Mouse (Mus musculus) C2C12 (cell line): ENCODE results near the gene Mtg1.

Experiments used
- CEBPB ChIP-seq: IDR thresholded peaks from one replicate; pipeline ENCODE4 v1.6.1; 2011; ENCODE audit warnings: low read depth, mild to moderate bottlenecking, control low read depth, moderate library complexity
- CTCF ChIP-seq: IDR thresholded peaks from one replicate; pipeline ENCODE4 v1.5.1; 2011; ENCODE audit not compliant: control insufficient read depth, insufficient read depth, insufficient read length
- USF1 ChIP-seq: IDR thresholded peaks from one replicate; pipeline ENCODE4 v1.6.1; 2011; ENCODE audit warnings: low read depth, mild to moderate bottlenecking, control low read depth, moderate library complexity

DNA sequence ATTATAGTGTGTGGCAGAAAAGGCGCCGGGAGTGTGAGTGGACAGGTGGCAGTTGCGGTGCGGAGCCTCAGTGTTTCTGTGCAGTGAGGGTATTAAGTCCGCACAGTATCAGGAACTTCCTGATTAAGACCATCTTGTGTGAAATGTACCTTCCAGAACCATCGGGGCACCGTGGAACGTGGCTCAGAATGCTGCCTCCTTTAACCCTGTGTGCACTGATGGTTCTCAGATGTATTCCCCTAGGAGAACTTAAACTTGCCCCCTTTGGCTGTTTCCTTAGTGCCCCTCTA is 602 bp downstream of the Mtg1 start:
- TF ChIP-seq CEBPB = no peak
- no peak for TF ChIP-seq USF1
- no peak for TF ChIP-seq CTCF
